Mouse (Mus musculus) MEL (cell line): ENCODE results near the gene Pde6c. TPM values are rescaled to one million over a fixed set of nuclear protein-coding genes. Genes with fewer than 3 reads are reported as not detected.
A peak's percentile ranks its signal among the peaks of the same experiment; 100 is the strongest.

ENCODE experiments used
- DNase-seq: peaks from one replicate; pipeline ENCODE4 v3.0.0; 2011; ENCODE audit warnings: low read depth, low spot score
- H3K27ac ChIP-seq: 2 replicates; pipeline ENCODE4 v1.5.1; 2012; ENCODE audit warnings: low read depth, mild to moderate bottlenecking, control low read depth, low read length, moderate library complexity; ENCODE audit not compliant: control insufficient read depth
- H3K27me3 ChIP-seq, 2 experiments: fragments of 150-350 bp in 1 of 2; sonication (generic) in 1 of 2; 2 replicates each; pipeline ENCODE4 v1.6.1; 2012; ENCODE audit warnings: low read length in 2 of 2, mild to moderate bottlenecking in 2 of 2, improper control_type of control experiment in 1 of 2, moderate library complexity in 1 of 2; ENCODE audit not compliant: insufficient read depth in 2 of 2, control insufficient read depth in 1 of 2
- H3K36me3 ChIP-seq, 2 experiments: 2 replicates each; pipeline ENCODE4 v1.6.1; 2012 to 2014; ENCODE audit warnings: low read length in 2 of 2, improper control_type of control experiment in 1 of 2, inconsistent platforms in 1 of 2, mild to moderate bottlenecking in 1 of 2; ENCODE audit not compliant: insufficient read depth in 2 of 2, control insufficient read depth in 1 of 2
- H3K4me1 ChIP-seq, 2 experiments: fragments of 150-350 bp in 1 of 2; sonication (generic) in 1 of 2; 2 replicates each; pipeline ENCODE4 v1.6.1; 2012; ENCODE audit warnings: low read length in 2 of 2, improper control_type of control experiment in 1 of 2, mild to moderate bottlenecking in 1 of 2; ENCODE audit not compliant: insufficient read depth in 2 of 2, control insufficient read depth in 1 of 2
- H3K4me3 ChIP-seq, 2 experiments: fragments of 150-350 bp in 1 of 2; sonication (generic) in 1 of 2; 2 replicates each; pipeline ENCODE4 v1.5.1; 2012; ENCODE audit warnings: low read depth in 2 of 2, low read length in 2 of 2, mild to moderate bottlenecking in 2 of 2, moderate library complexity in 2 of 2, control low read depth in 1 of 2, improper control_type of control experiment in 1 of 2; ENCODE audit not compliant: control insufficient read depth in 1 of 2, insufficient read depth in 1 of 2
- H3K79me2 ChIP-seq: 2 replicates; pipeline ENCODE4 v1.6.1; 2012; ENCODE audit warnings: mild to moderate bottlenecking, low read length, moderate library complexity; ENCODE audit not compliant: control insufficient read depth, poor library complexity, insufficient read depth
- H3K9ac ChIP-seq: 2 replicates; pipeline ENCODE4 v1.6.1; 2012; ENCODE audit warnings: low read depth, mild to moderate bottlenecking, control low read depth, low read length, moderate library complexity; ENCODE audit not compliant: control insufficient read depth, poor library complexity, severe bottlenecking
- H3K9me3 ChIP-seq: fragments of 150-350 bp; sonication (generic); replicated peaks from 2 replicates; pipeline ENCODE4 v1.6.1; 2012; ENCODE audit warnings: mild to moderate bottlenecking, low read length, improper control_type of control experiment, moderate library complexity; ENCODE audit not compliant: insufficient read depth
- CHD1 ChIP-seq: IDR thresholded peaks from 2 replicates; pipeline ENCODE4 v1.6.1; 2012; ENCODE audit warnings: low read depth, mild to moderate bottlenecking, inconsistent platforms, low read length, improper control_type of control experiment
- CHD2 ChIP-seq: IDR thresholded peaks from 2 replicates; pipeline ENCODE4 v1.6.1; 2011; ENCODE audit warnings: low read length, improper control_type of control experiment
- E2F4 ChIP-seq: IDR thresholded peaks from 2 replicates; pipeline ENCODE4 v1.6.1; 2011; ENCODE audit warnings: low read depth, low read length, improper control_type of control experiment, borderline replicate concordance
- ETS1 ChIP-seq: IDR thresholded peaks from 2 replicates; pipeline ENCODE4 v1.6.1; 2012; ENCODE audit warnings: low read depth, mild to moderate bottlenecking, inconsistent platforms, low read length, improper control_type of control experiment, moderate library complexity
- MAFK ChIP-seq: IDR thresholded peaks from 2 replicates; pipeline ENCODE4 v1.6.1; 2011; ENCODE audit warnings: low read depth, mild to moderate bottlenecking, low read length, improper control_type of control experiment, borderline replicate concordance
- MAX ChIP-seq: IDR thresholded peaks from 2 replicates; pipeline ENCODE4 v1.6.1; 2011; ENCODE audit warnings: low read length, improper control_type of control experiment
- MEF2A ChIP-seq: IDR thresholded peaks from 2 replicates; pipeline ENCODE4 v1.6.1; 2014; ENCODE audit warnings: low read depth, mild to moderate bottlenecking, inconsistent platforms, low read length, improper control_type of control experiment; ENCODE audit not compliant: poor library complexity, insufficient replicate concordance, severe bottlenecking; ENCODE audit errors: extremely low read depth
- MXI1 ChIP-seq: IDR thresholded peaks from 2 replicates; pipeline ENCODE4 v1.6.1; 2011; ENCODE audit warnings: mild to moderate bottlenecking, low read depth, low read length, improper control_type of control experiment
- MYB ChIP-seq: IDR thresholded peaks from 2 replicates; pipeline ENCODE4 v1.6.1; 2011; ENCODE audit warnings: mild to moderate bottlenecking, low read depth, low read length, improper control_type of control experiment
- NELFE ChIP-seq: IDR thresholded peaks from 2 replicates; pipeline ENCODE4 v1.6.1; 2011; ENCODE audit warnings: low read depth, low read length, improper control_type of control experiment
- NRF1 ChIP-seq: IDR thresholded peaks from 2 replicates; pipeline ENCODE4 v1.6.1; 2014; ENCODE audit warnings: low read depth, mild to moderate bottlenecking, inconsistent platforms, low read length, improper control_type of control experiment, moderate library complexity; ENCODE audit not compliant: poor library complexity, insufficient read depth, severe bottlenecking
- POLR2A ChIP-seq, 2 experiments: IDR thresholded peaks; 2 replicates each; pipeline ENCODE4 v1.6.1; 2011 to 2012; ENCODE audit warnings: low read length in 2 of 2, mild to moderate bottlenecking in 2 of 2, control low read depth in 1 of 2, improper control_type of control experiment in 1 of 2, low read depth in 1 of 2, moderate library complexity in 1 of 2; ENCODE audit not compliant: control insufficient read depth in 1 of 2, insufficient read depth in 1 of 2, poor library complexity in 1 of 2
- POLR2AphosphoS2 ChIP-seq: IDR thresholded peaks from 2 replicates; pipeline ENCODE4 v1.6.1; 2011; ENCODE audit warnings: low read length, improper control_type of control experiment
- POLR2AphosphoS5 ChIP-seq: IDR thresholded peaks from 2 replicates; pipeline ENCODE4 v1.6.1; 2012; ENCODE audit warnings: low read depth, borderline replicate concordance, mild to moderate bottlenecking, inconsistent platforms, low read length, moderate library complexity, mixed read lengths
- RAD21 ChIP-seq: IDR thresholded peaks from 2 replicates; pipeline ENCODE4 v1.6.1; 2011; ENCODE audit warnings: mild to moderate bottlenecking, low read depth, low read length, improper control_type of control experiment
- SMC3 ChIP-seq: IDR thresholded peaks from 2 replicates; pipeline ENCODE4 v1.6.1; 2011; ENCODE audit warnings: low read depth, low read length, improper control_type of control experiment
- TAL1 ChIP-seq: IDR thresholded peaks from 2 replicates; pipeline ENCODE4 v1.6.1; 2012; ENCODE audit warnings: mild to moderate bottlenecking, inconsistent platforms, low read length, moderate library complexity, mixed read lengths
- UBTF ChIP-seq: IDR thresholded peaks from 2 replicates; pipeline ENCODE4 v1.6.1; 2012; ENCODE audit warnings: low read depth, mild to moderate bottlenecking, inconsistent platforms, low read length, improper control_type of control experiment, moderate library complexity, borderline replicate concordance; ENCODE audit not compliant: insufficient read depth
- USF2 ChIP-seq, 2 experiments: IDR thresholded peaks; 2 replicates each; pipeline ENCODE4 v1.6.1; 2011 to 2012; ENCODE audit warnings: improper control_type of control experiment in 2 of 2, low read length in 2 of 2, borderline replicate concordance in 1 of 2, inconsistent platforms in 1 of 2, low read depth in 1 of 2, mild to moderate bottlenecking in 1 of 2; ENCODE audit not compliant: insufficient read depth in 1 of 2
- ZC3H11A ChIP-seq: IDR thresholded peaks from 2 replicates; pipeline ENCODE4 v1.6.1; 2012; ENCODE audit warnings: low read depth, mild to moderate bottlenecking, inconsistent platforms, low read length, improper control_type of control experiment
- ZKSCAN1 ChIP-seq: IDR thresholded peaks from 2 replicates; pipeline ENCODE4 v1.6.1; 2012; ENCODE audit warnings: low read depth, mild to moderate bottlenecking, inconsistent platforms, low read length, improper control_type of control experiment, moderate library complexity
- polyA plus RNA-seq, 2 experiments: library from polyadenylated mRNA; stranded (reverse) in 1 of 2; unstranded in 1 of 2; fragments of >175 nt in 1 of 2; fragments of >200 nt in 1 of 2; gene quantifications; 2 replicates each; pipeline versions ENCODE4 v1.2.1 to v1.2.4; 2012; ENCODE audit warnings: low replicate concordance in 2 of 2, low read depth in 1 of 2; ENCODE audit not compliant: insufficient read length in 2 of 2, insufficient read depth in 1 of 2, missing spikeins in 1 of 2
- total RNA-seq: library from RNA; depleted of rRNA; stranded (reverse); fragments of 300-350 nt; gene quantifications from 2 replicates; pipeline ENCODE4 v1.2.3, GENCODE M21; 2012

The Pde6c gene
- total and polyA plus RNA-seq, 3 experiments, result not detected

GRCm38 (mm10) chr19:38133986-38134385, 1.4 kb downstream of the Pde6c start:
- TF ChIP-seq NELFE, result no peak
- no peak for TF ChIP-seq MYB
- H3K4me1 ChIP-seq, result no peaks in the 10 kb centered on the region
- no peaks in the 10 kb centered on the region; a peak in 1 of 4 replicates for H3K27me3 ChIP-seq
- H3K9ac ChIP-seq, result no peak overlapping the region
- no peaks in the 10 kb centered on the region for H3K79me2 ChIP-seq
- no peaks in the 10 kb centered on the region for H3K9me3 ChIP-seq
- no peak overlapping the region for H3K4me3 ChIP-seq
- DNase-seq, result no peak
- H3K36me3 ChIP-seq, result no peaks in the 10 kb centered on the region
- H3K27ac ChIP-seq, result no peak overlapping the region

DNA sequence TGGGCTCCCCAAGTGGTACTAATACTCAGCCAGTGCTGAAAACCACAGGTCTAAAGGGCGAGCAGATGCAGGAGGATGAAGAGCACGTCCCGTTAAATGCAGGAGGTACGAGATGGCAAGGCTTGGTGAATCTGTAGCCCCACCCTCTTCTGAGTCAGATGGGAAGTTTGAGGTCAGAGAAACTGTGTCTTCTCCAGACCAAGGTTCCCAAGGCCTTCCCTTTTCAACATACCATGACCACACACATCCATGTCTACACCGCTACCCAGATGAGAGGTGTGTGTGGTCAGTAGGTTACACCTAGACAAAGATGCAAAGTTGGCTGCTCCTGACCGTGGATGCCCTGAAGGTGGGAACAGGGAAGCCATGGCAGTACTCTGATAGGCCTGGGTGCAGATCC, 2.2 kb downstream of the Pde6c start:
- H3K27ac ChIP-seq, result no peak overlapping the region

DNA sequence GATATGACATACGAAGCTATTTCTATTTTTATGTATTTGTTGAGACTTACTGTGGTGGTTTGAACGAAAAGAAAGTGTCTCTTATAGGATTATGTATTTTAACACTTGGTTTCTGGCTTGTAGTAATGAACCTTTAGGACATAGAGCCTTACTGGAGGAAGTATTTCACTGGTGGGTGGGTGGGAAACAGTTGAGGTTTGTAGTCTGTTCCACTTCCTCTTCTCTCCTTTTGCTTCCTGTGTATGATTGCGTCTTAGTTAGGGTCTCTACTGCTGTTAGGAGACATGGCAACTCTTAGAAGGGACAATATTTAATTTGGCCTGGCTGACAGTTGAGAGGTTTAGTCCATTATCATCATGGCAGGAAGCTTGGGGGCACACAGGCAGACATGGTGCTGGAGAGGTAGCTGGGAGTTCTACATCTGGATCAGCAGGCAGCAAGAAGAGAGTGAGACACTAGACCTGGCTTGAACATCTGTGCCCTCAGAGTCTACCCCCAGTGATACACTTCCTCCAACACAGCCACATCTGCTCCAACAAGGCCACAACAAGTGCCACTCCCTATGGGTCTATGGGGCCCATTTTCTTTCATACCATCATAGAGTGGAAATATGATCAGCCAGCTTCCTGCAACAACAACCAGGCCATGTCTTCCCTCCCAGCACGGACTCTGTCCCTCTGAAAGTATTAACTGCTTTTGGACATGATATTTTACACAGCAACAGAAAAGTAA, 11.1 kb downstream of the Pde6c start:
- H3K9me3 ChIP-seq, result no peaks in the 10 kb centered on the region
- DNase-seq, result peak; percentile 10

More for the DNA sequence above, 2.2 kb downstream of the Pde6c start:
- H3K79me2 ChIP-seq, result no peaks in the 10 kb centered on the region
- no peaks in the 10 kb centered on the region; a peak in 1 of 4 replicates for H3K27me3 ChIP-seq
- no peaks in the 10 kb centered on the region for H3K9me3 ChIP-seq
- no peaks in the 10 kb centered on the region for H3K36me3 ChIP-seq
- H3K4me3 ChIP-seq, result no peak overlapping the region
- DNase-seq, result no peak
- no peak for TF ChIP-seq POLR2AphosphoS2
- no peak for TF ChIP-seq USF2 (IDR thresholded peaks at IDR 0.05; ENCODE audit: borderline replicate concordance in 1 of 2, insufficient read depth in 1 of 2, low read depth in 1 of 2, low read length in 2 of 2)
- no peak for TF ChIP-seq MAFK
- TF ChIP-seq POLR2AphosphoS5, result no peak
- TF ChIP-seq SMC3, result no peak
- TF ChIP-seq MXI1, result no peak
- TF ChIP-seq TAL1, result no peak
- no peak for TF ChIP-seq POLR2A (IDR thresholded peaks at IDR 0.05; ENCODE audit: control insufficient read depth in 1 of 2, insufficient read depth in 1 of 2, low read depth in 1 of 2, low read length in 2 of 2, poor library complexity in 1 of 2)
- TF ChIP-seq CHD2, result no peak
- H3K4me1 ChIP-seq, result no peaks in the 10 kb centered on the region
- H3K9ac ChIP-seq, result no peak overlapping the region

More for the DNA sequence above, 11.1 kb downstream of the Pde6c start:
- TF ChIP-seq CHD1, result no peak
- no peak for TF ChIP-seq USF2 (IDR thresholded peaks at IDR 0.05; ENCODE audit: borderline replicate concordance in 1 of 2, insufficient read depth in 1 of 2, low read depth in 1 of 2, low read length in 2 of 2)
- TF ChIP-seq MEF2A, result no peak
- no peak for TF ChIP-seq UBTF
- TF ChIP-seq ZC3H11A, result no peak
- TF ChIP-seq ZKSCAN1, result no peak
- no peak for TF ChIP-seq POLR2A (IDR thresholded peaks at IDR 0.05; ENCODE audit: control insufficient read depth in 1 of 2, insufficient read depth in 1 of 2, low read depth in 1 of 2, low read length in 2 of 2, poor library complexity in 1 of 2)
- TF ChIP-seq NRF1, result no peak
- TF ChIP-seq MXI1, result no peak
- no peak for TF ChIP-seq RAD21
- TF ChIP-seq MAX, result no peak
- no peak for TF ChIP-seq POLR2AphosphoS5
- no peak for TF ChIP-seq ETS1
- TF ChIP-seq E2F4, result no peak
- H3K79me2 ChIP-seq, result no peaks in the 10 kb centered on the region
- no peaks in the 10 kb centered on the region for H3K36me3 ChIP-seq
- no peak overlapping the region for H3K27ac ChIP-seq
- no peak overlapping the region for H3K4me3 ChIP-seq
- H3K4me1 ChIP-seq, result no peaks in the 10 kb centered on the region
- H3K27me3 ChIP-seq, result peaks cover 2 to 3% of the 10 kb centered on the region in 2 experiments
- H3K9ac ChIP-seq, result no peak overlapping the region
